Mouse (Mus musculus): ENCODE measurements at regions not wholly inside any gene's neighbourhood (a gene's known extent, or its start where the extent isn't known, plus 50 kb on each side); places are given as distances from the start of the nearest gene placed in this dataset.

- in situ Hi-C loops (cut with MboI; ENCODE audit: low pct_ligation_motif_present, low pct_unique_long_range_greater_than_20kb, low sequenced_read_pairs), result no loop called here
Observed at GRCm38 (mm10) chr5:84811460-84811859, 394.3 kb upstream of the Epha5 start.

GRCm38 (mm10) chr5:84810844-84811243, 393.7 kb upstream of the Epha5 start:
- no peak overlapping the region for H3K27ac ChIP-seq (ENCODE audit: insufficient read depth, low read depth)

More at GRCm38 (mm10) chr5:84811460-84811859, 394.3 kb upstream of the Epha5 start:
- H3K36me3 ChIP-seq (replicated peaks in 1 of 2; ENCODE audit: control insufficient read depth in 1 of 2, insufficient read depth in 1 of 2, low read length in 1 of 2), result no peaks in the 10 kb centered on the region
- peaks cover 11% of the 10 kb centered on the region for H3K9me3 ChIP-seq (replicated peaks; ENCODE audit: low read length)
- no peak for TF ChIP-seq ZKSCAN1 (IDR thresholded peaks at IDR 0.05; ENCODE audit: borderline replicate concordance, low read depth, low read length)
- no peak for TF ChIP-seq JUN (IDR thresholded peaks at IDR 0.05; ENCODE audit: insufficient read depth, low read depth, low read length)
- no peak for TF ChIP-seq MEF2A (IDR thresholded peaks at IDR 0.05; ENCODE audit: borderline replicate concordance, low read depth, low read length)
- no peak for TF ChIP-seq GABPA (IDR thresholded peaks at IDR 0.05; ENCODE audit: insufficient replicate concordance, low read depth, low read length)
- no peak for TF ChIP-seq ZC3H11A (IDR thresholded peaks at IDR 0.05; ENCODE audit: low read depth, low read length)
- no peak for TF ChIP-seq E2F4 (IDR thresholded peaks at IDR 0.05; ENCODE audit: insufficient replicate concordance, low read depth, low read length)
- no peak for TF ChIP-seq ZMIZ1 (IDR thresholded peaks at IDR 0.05; ENCODE audit: low read depth, low read length)
- TF ChIP-seq HCFC1 (IDR thresholded peaks at IDR 0.05; ENCODE audit: low read depth, low read length), result no peak
- TF ChIP-seq TCF12 (IDR thresholded peaks at IDR 0.05; ENCODE audit: low read depth, low read length), result no peak
- no peak for TF ChIP-seq ETS1 (conservative IDR thresholded peaks at IDR 0.05; ENCODE audit: low read depth, low read length)
- no peak for TF ChIP-seq MXI1 (IDR thresholded peaks at IDR 0.05; ENCODE audit: low read depth, low read length)
- TF ChIP-seq ELF1 (IDR thresholded peaks at IDR 0.05; ENCODE audit: low read depth, low read length), result no peak
- H3K27ac ChIP-seq (ENCODE audit: insufficient read depth, low read depth), result no peak overlapping the region
- no peak overlapping the region for H3K4me3 ChIP-seq (replicated peaks in 1 of 3; ENCODE audit: low read depth in 2 of 3, low read length in 2 of 3, poor library complexity in 1 of 3)
- H3K79me2 ChIP-seq (replicated peaks; ENCODE audit: control insufficient read depth, extremely low read depth, insufficient read depth, poor library complexity, severe bottlenecking), result no peaks in the 10 kb centered on the region
- no peaks in the 10 kb centered on the region for H3K27me3 ChIP-seq (replicated peaks)
- no peak overlapping the region for H3K9ac ChIP-seq (ENCODE audit: insufficient read depth, low read depth)
- dilution Hi-C loops (cut with MboI; ENCODE audit: extremely low pct_ligation_motif_present, extremely low pct_unique_long_range_greater_than_20kb, low sequenced_read_pairs), result no loop called here
- no peak overlapping the region for H3K4me2 ChIP-seq (ENCODE audit: insufficient read depth, low read depth, poor library complexity, severe bottlenecking)
- DNase-seq (ENCODE audit: extremely low read depth), result no peak
- no peaks in the 10 kb centered on the region for H3K4me1 ChIP-seq (ENCODE audit: control insufficient read depth in 1 of 2, insufficient read depth in 2 of 2)

More at GRCm38 (mm10) chr5:84810844-84811243, 393.7 kb upstream of the Epha5 start:
- Histone ChIP-seq H3K9me3 (replicated peaks; ENCODE audit: low read length) (peaks cover 10% of the 10 kb centered on the region), H3K27me3 (replicated peaks) (no peaks in the 10 kb centered on the region), H3K9ac (ENCODE audit: insufficient read depth, low read depth) (no peak overlapping the region), H3K4me2 (ENCODE audit: insufficient read depth, low read depth, poor library complexity, severe bottlenecking) (no peak overlapping the region), H3K4me3 (replicated peaks in 1 of 3; ENCODE audit: low read depth in 2 of 3, low read length in 2 of 3, poor library complexity in 1 of 3) (no peak overlapping the region), H3K36me3 (replicated peaks in 1 of 2; ENCODE audit: control insufficient read depth in 1 of 2, insufficient read depth in 1 of 2, low read length in 1 of 2) (no peaks in the 10 kb centered on the region), H3K79me2 (replicated peaks; ENCODE audit: control insufficient read depth, extremely low read depth, insufficient read depth, poor library complexity, severe bottlenecking) (no peaks in the 10 kb centered on the region), H3K4me1 (ENCODE audit: control insufficient read depth in 1 of 2, insufficient read depth in 2 of 2) (no peaks in the 10 kb centered on the region)
- in situ Hi-C loops (cut with MboI; ENCODE audit: low pct_ligation_motif_present, low pct_unique_long_range_greater_than_20kb, low sequenced_read_pairs) (no loop called here), dilution Hi-C loops (cut with MboI; ENCODE audit: extremely low pct_ligation_motif_present, extremely low pct_unique_long_range_greater_than_20kb, low sequenced_read_pairs) (no loop called here)
- no peak for TF ChIP-seq RAD21 (IDR thresholded peaks at IDR 0.05; ENCODE audit: low read depth, low read length)
- no peak for TF ChIP-seq RCOR1 (conservative IDR thresholded peaks at IDR 0.05; ENCODE audit: low read depth, low read length)
- no peak for TF ChIP-seq USF2 (conservative IDR thresholded peaks at IDR 0.05; ENCODE audit: low read depth, low read length)
- TF ChIP-seq EP300 (IDR thresholded peaks at IDR 0.05; ENCODE audit: low read length), result no peak
- no peak for TF ChIP-seq ZC3H11A (IDR thresholded peaks at IDR 0.05; ENCODE audit: low read depth, low read length)
- no peak for TF ChIP-seq HCFC1 (IDR thresholded peaks at IDR 0.05; ENCODE audit: low read depth, low read length)
- no peak for TF ChIP-seq ETS1 (conservative IDR thresholded peaks at IDR 0.05; ENCODE audit: low read depth, low read length)
- no peak for TF ChIP-seq MAFK (IDR thresholded peaks at IDR 0.05; ENCODE audit: insufficient replicate concordance, low read length)
- DNase-seq (ENCODE audit: extremely low read depth), result no peak

Measured in CH12.LX (cell line).